Mouse (Mus musculus) stomach, embryonic 14.5 days (tissue): ENCODE results near the gene Ugt1a8. TPM values are rescaled to one million over a fixed set of nuclear protein-coding genes. Genes with fewer than 3 reads are reported as not detected.
"Not testable (repeated sequence)": the region's sequence is repeated elsewhere in the genome, so short reads cannot be mapped to it uniquely, and the experiment has no call there.

Experiments
- ATAC-seq: fragments of 200-750 bp; cut with Nextera tagmentation; 2 replicates; pipeline ENCODE4 v1.8.0; 2017; ENCODE audit warnings: low read depth, moderate TSS enrichment; ENCODE audit not compliant: insufficient number of reproducible peaks, insufficient read depth, low FRiP score
- H3K27ac ChIP-seq: fragments of 300-500 bp; sonication (generic); 2 replicates; pipeline ENCODE4 v1.5.1; 2014; ENCODE audit warnings: mild to moderate bottlenecking, low read length, moderate library complexity, mixed read lengths
- H3K27me3 ChIP-seq: fragments of 300-500 bp; sonication (generic); 2 replicates; pipeline ENCODE4 v1.6.1; 2014; ENCODE audit warnings: low read length, control low read depth, mixed read lengths; ENCODE audit not compliant: control insufficient read depth, insufficient read depth
- H3K36me3 ChIP-seq: fragments of 300-500 bp; sonication (generic); 2 replicates; pipeline ENCODE4 v1.6.1; 2014; ENCODE audit warnings: mild to moderate bottlenecking, control low read depth, low read length, moderate library complexity, mixed read lengths; ENCODE audit not compliant: control insufficient read depth, insufficient read depth
- H3K4me1 ChIP-seq: fragments of 300-500 bp; sonication (generic); 2 replicates; pipeline ENCODE4 v1.6.1; 2014; ENCODE audit warnings: low read length, control low read depth, mixed read lengths; ENCODE audit not compliant: control insufficient read depth, insufficient read depth
- H3K4me2 ChIP-seq: fragments of 300-500 bp; sonication (generic); replicated peaks from 2 replicates; pipeline ENCODE4 v1.6.1; 2014; ENCODE audit warnings: low read depth, low read length, control low read depth
- H3K4me3 ChIP-seq: fragments of 300-500 bp; sonication (generic); 2 replicates; pipeline ENCODE4 v1.5.1; 2014; ENCODE audit warnings: low read depth, low read length, control low read depth
- H3K9ac ChIP-seq: fragments of 300-500 bp; sonication (generic); replicated peaks from 2 replicates; pipeline ENCODE4 v1.6.1; 2014; ENCODE audit warnings: low read depth, mild to moderate bottlenecking, control low read depth, low read length, moderate library complexity, mixed read lengths
- H3K9me3 ChIP-seq: fragments of 300-500 bp; sonication (generic); 2 replicates; pipeline ENCODE4 v1.6.1; 2016; ENCODE audit warnings: low read depth, low read length, control low read depth; ENCODE audit not compliant: control insufficient read depth
- WGBS: fragments of 180-500 bp; shearing (Covaris S2); extraction: QIAGEN DNeasy Blood & Tissue Kit; methylation state at CpG from one replicate; pipeline ENCODE4 v1.1.7; 2014; 5-methylcytosine and 5-hydroxymethylcytosine counted together
- polyA plus RNA-seq: library from polyadenylated mRNA; unstranded; fragments of >200 nt; fragmentation: Nextera tagmentation; extraction: Ambion mirVana; gene quantifications from 2 replicates; pipeline ENCODE4 v1.2.1, GENCODE M21; 2014

Ugt1a8 gene
- polyA plus RNA-seq, 1 experiment from 2014 or later = not detected

DNA sequence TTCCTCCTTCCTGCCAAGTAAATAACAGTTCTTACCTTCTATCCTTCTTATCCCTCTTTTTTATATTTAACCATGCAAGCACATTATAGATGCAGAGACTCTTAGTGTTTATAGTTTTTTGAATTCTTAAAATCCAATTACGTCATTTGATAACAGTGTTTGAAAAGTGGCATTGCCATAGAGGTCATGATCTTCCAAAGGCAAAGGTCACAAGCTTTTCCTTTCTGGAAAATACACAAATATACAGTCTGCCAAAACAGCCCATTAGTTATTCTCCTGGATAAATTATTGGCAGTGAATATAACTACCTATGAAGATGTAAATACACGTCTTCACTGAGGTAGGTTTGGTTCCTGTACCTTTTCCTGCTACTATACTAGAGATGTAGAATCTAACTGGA is 13.1 kb upstream of the Ugt1a8 start:
- Histone ChIP-seq H3K36me3 (no peaks in the 10 kb centered on the region), H3K27ac (no peak overlapping the region), H3K4me2 (no peak overlapping the region), H3K4me1 (no peaks in the 10 kb centered on the region), H3K4me3 (no peak overlapping the region), H3K9ac (no peak overlapping the region), H3K9me3 (no peaks in the 10 kb centered on the region), H3K27me3 (no peaks in the 10 kb centered on the region)
- 74% methylated on average over 2 of the region's 2 CpGs for WGBS
- ATAC-seq = no peak

DNA sequence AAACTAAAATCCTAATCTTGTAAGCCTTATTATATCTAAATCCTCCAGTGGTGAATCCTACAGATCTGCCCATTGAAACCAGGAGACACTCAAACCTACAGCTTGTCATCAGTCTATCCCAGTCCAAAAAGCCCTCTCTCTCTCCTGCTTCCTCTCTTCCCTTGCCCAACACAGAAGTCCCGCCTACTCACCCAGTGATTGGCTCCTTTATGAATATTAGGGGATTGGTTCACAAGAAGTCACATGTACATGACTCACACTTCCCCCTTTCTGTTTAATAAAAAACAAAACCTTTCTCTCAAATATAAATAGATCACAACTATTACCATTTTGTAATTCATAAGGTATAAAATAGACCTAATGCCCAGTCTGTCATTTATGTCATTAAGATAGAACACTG is 10.5 kb upstream of the Ugt1a8 start:
- H3K36me3 ChIP-seq = no peaks in the 10 kb centered on the region
- no peak for ATAC-seq
- H3K27me3 ChIP-seq = no peaks in the 10 kb centered on the region
- H3K9ac ChIP-seq = no peak overlapping the region
- no peak overlapping the region for H3K4me2 ChIP-seq
- H3K4me1 ChIP-seq = no peaks in the 10 kb centered on the region
- no peak overlapping the region for H3K27ac ChIP-seq
- H3K4me3 ChIP-seq = no peak overlapping the region
- WGBS = 87% methylated on average over 1 of the region's 1 CpGs
- no peaks in the 10 kb centered on the region for H3K9me3 ChIP-seq

DNA sequence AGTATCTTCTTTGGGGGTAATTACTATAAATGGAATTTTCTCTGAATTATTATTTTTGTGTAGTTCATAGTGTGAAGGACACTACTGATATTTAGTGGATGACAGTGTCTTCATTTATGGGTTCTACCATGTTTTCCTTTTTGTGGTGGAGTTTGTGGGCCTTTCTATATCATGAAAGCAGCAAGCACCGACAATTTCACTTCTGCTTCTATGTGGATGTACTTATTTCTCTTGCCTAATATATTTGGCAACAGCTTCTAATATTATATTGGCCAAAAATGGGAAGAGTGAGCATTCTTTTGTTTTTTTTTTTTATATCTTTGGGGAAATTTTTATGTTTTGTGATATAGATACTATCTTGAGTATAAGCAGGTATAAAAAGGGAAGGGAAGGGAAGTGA is 5.9 kb upstream of the Ugt1a8 start:
- ATAC-seq = no peak
- WGBS = 80% methylated on average over 1 of the region's 1 CpGs

GRCm38 (mm10) chr1:88086125-88086524 is 1.5 kb upstream of the Ugt1a8 start:
- no peak overlapping the region for H3K4me3 ChIP-seq
- ATAC-seq = no peak
- H3K4me2 ChIP-seq = no peak overlapping the region
- no peaks in the 10 kb centered on the region for H3K36me3 ChIP-seq
- no peak overlapping the region for H3K9ac ChIP-seq
- H3K27ac ChIP-seq = no peak overlapping the region
- H3K27me3 ChIP-seq = no peaks in the 10 kb centered on the region
- 69% methylated on average over 1 of the region's 1 CpGs for WGBS
- no peaks in the 10 kb centered on the region for H3K4me1 ChIP-seq
- H3K9me3 ChIP-seq = no peaks in the 10 kb centered on the region

More for the DNA sequence above, 5.9 kb upstream of the Ugt1a8 start:
- Histone ChIP-seq H3K4me1 (no peaks in the 10 kb centered on the region), H3K9me3 (no peaks in the 10 kb centered on the region), H3K27me3 (no peaks in the 10 kb centered on the region), H3K27ac (no peak overlapping the region), H3K4me3 (no peak overlapping the region), H3K36me3 (no peaks in the 10 kb centered on the region), H3K4me2 (no peak overlapping the region), H3K9ac (no peak overlapping the region)

DNA sequence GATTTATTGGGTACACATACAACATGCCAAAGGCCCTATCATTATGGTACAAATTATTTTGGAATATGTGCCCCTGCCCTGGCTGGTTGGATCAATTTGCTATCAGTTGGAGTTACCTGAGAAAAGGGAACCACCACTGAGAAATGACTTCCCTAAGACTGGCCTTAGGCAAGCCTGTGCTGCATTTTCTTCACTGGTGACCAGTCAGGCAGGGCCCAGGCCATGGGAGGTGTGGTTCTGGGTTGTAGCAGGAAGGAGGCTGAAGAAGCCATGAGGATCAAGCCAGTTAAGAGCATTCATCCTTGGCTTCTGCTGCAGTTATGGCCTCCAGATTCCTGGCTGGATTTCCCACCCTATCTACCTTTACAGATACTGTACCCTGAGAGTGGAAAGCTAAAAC is 4.7 kb downstream of the Ugt1a8 start:
- no peaks in the 10 kb centered on the region for H3K9me3 ChIP-seq
- no peak for ATAC-seq
- H3K27ac ChIP-seq = no peak overlapping the region

GRCm38 (mm10) chr1:88094270-88094676 is 6.7 kb downstream of the Ugt1a8 start:
- peak overlapping the region; percentile 87; the same call in 1 of the 2 replicates for H3K27ac ChIP-seq
- not testable (repeated sequence) for H3K27me3 ChIP-seq, H3K9ac ChIP-seq, H3K36me3 ChIP-seq, H3K4me2 ChIP-seq, ATAC-seq, H3K9me3 ChIP-seq, H3K4me3 ChIP-seq, H3K4me1 ChIP-seq
- whole genome bisulfite sequencing = 54% methylated on average over 3 of the region's 3 CpGs

More for the DNA sequence above, 4.7 kb downstream of the Ugt1a8 start:
- Histone ChIP-seq H3K36me3 (no peaks in the 10 kb centered on the region), H3K4me2 (no peak overlapping the region), H3K4me1 (0 out of 2 replicates have a peak, but pooled peaks cover 5% of the 10 kb centered on the region), H3K9ac (no peak overlapping the region), H3K4me3 (no peak overlapping the region), H3K27me3 (no peaks in the 10 kb centered on the region)

- H3K4me3 ChIP-seq = peak within 1 kb of the TSS; percentile 8; the same call in 1 of the 2 replicates
- H3K9ac ChIP-seq = no peak within 1 kb of the TSS
- H3K27ac ChIP-seq = peak within 1 kb of the TSS; percentile 87
- H3K27me3 ChIP-seq = no peaks in the 10 kb centered on the region
- no peaks in the 10 kb centered on the region for H3K36me3 ChIP-seq
- H3K9me3 ChIP-seq = no peaks in the 10 kb centered on the region
- H3K4me1 ChIP-seq = 0 out of 2 replicates have a peak, but pooled peaks cover 5% of the 10 kb centered on the region
- WGBS = 30% methylated on average over 10 of the region's 10 CpGs
- ATAC-seq = 0 out of 2 replicates have a peak, but pooled peaks have one; percentile 58
- peak within 1 kb of the TSS; percentile 32 for H3K4me2 ChIP-seq
These were observed 7.4 kb downstream of the Ugt1a8 start, which contains the start of gene Ugt1a7c for GRCm38 (mm10) chr1:88094941-88095492. Gene Ugt1a7c (plus strand): TSS chr1:88095062.

- not testable (repeated sequence) for H3K9ac ChIP-seq, H3K4me3 ChIP-seq, ATAC-seq, H3K27me3 ChIP-seq, H3K4me1 ChIP-seq, H3K9me3 ChIP-seq, H3K27ac ChIP-seq, H3K4me2 ChIP-seq, H3K36me3 ChIP-seq
- WGBS = 80% methylated on average over 3 of the region's 3 CpGs
These were observed 10.9 kb downstream of the Ugt1a8 start for GRCm38 (mm10) chr1:88098546-88098945.

- H3K4me3 ChIP-seq, H3K27ac ChIP-seq, H3K4me1 ChIP-seq, H3K9ac ChIP-seq, ATAC-seq, H3K9me3 ChIP-seq, H3K27me3 ChIP-seq, H3K4me2 ChIP-seq, H3K36me3 ChIP-seq: not testable (repeated sequence)
- 84% methylated on average over 2 of the region's 2 CpGs for WGBS
These were observed 12.1 kb downstream of the Ugt1a8 start for GRCm38 (mm10) chr1:88099691-88100090.
